Mouse (Mus musculus) megakaryocyte, embryonic 14.5 days (primary cell): ENCODE measurements around the gene Rnf144b. TPM values are rescaled to one million over a fixed set of nuclear protein-coding genes. Genes with fewer than 3 reads are reported as not detected.

Source experiments
- H3K27me3 ChIP-seq: replicated peaks from 2 replicates; pipeline ENCODE3; 2012; ENCODE audit warnings: inconsistent platforms
- H3K36me3 ChIP-seq: replicated peaks from 2 replicates; pipeline ENCODE3; 2012; ENCODE audit warnings: low read length, inconsistent platforms, mixed read lengths
- H3K4me1 ChIP-seq: 2 replicates; pipeline ENCODE4 v1.6.1; 2012; ENCODE audit warnings: inconsistent platforms
- H3K4me3 ChIP-seq: replicated peaks from 2 replicates; pipeline ENCODE3; 2012; ENCODE audit warnings: moderate library complexity, mild to moderate bottlenecking, inconsistent platforms
- H3K9me3 ChIP-seq: 2 replicates; pipeline ENCODE4 v1.6.1; 2012; ENCODE audit warnings: inconsistent platforms
- FLI1 ChIP-seq: IDR thresholded peaks from 2 replicates; pipeline ENCODE4 v1.6.1; 2012; ENCODE audit warnings: low read length, inconsistent platforms, mixed read lengths
- GATA1 ChIP-seq: IDR thresholded peaks from 3 replicates; pipeline ENCODE4 v1.6.1; 2012; ENCODE audit warnings: mixed read lengths, low read length, inconsistent platforms, borderline replicate concordance
- polyA plus RNA-seq: library from polyadenylated mRNA; stranded (reverse); fragments of >175 nt; gene quantifications from 2 replicates; pipeline ENCODE4 v1.2.3, GENCODE M21; 2012; ENCODE audit warnings: low replicate concordance; ENCODE audit not compliant: insufficient read depth

The Rnf144b gene
- polyA plus RNA-seq, 1 experiment = 0.29 TPM

DNA sequence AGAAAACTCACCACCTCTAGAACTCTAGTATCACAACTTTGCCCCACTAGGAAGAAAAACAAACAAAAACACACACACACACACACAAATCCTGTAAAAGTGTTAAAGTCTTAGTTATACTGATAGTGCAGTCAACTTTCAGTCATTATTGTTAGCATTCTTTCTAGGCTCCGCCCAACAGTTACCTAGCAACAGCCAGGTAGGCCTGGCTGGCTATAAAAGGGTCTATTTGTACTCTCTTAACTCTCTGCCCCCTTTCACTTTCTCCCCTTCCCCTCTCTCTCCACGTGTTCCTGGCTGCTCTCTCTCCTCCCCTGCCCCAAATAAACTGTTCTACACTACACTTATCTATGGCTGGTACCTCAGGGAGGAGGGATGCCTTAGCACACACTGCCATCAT is 18.3 kb upstream of the Rnf144b start:
- Histone ChIP-seq H3K36me3 (peaks cover 36% of the 10 kb centered on the region), H3K4me3 (peak overlapping the region; percentile 96), H3K27me3 (no peaks in the 10 kb centered on the region), H3K9me3 (no peaks in the 10 kb centered on the region), H3K4me1 (peaks cover 47% of the 10 kb centered on the region)
- no peak for TF ChIP-seq FLI1
- TF ChIP-seq GATA1 = no peak

GRCm38 (mm10) chr13:47104856-47105541 is 17.5 kb upstream of the Rnf144b start:
- H3K4me1 ChIP-seq = peaks cover 51% of the 10 kb centered on the region
- H3K36me3 ChIP-seq = peaks cover 28% of the 10 kb centered on the region
- H3K9me3 ChIP-seq = no peaks in the 10 kb centered on the region
- H3K4me3 ChIP-seq = peak overlapping the region; percentile 96
- H3K27me3 ChIP-seq = no peaks in the 10 kb centered on the region
- no peak for TF ChIP-seq GATA1
- no peak for TF ChIP-seq FLI1

- H3K36me3 ChIP-seq = peaks cover 19% of the 10 kb centered on the region
- TF ChIP-seq GATA1 (no peak), FLI1 (no peak; the same call in 1 of the 2 replicates)
- peak within 1 kb of the TSS; percentile 96 for H3K4me3 ChIP-seq
- H3K27me3 ChIP-seq = no peaks in the 10 kb centered on the region
- H3K4me1 ChIP-seq = peaks cover 55% of the 10 kb centered on the region
- no peaks in the 10 kb centered on the region for H3K9me3 ChIP-seq
Observed at GRCm38 (mm10) chr13:47105711-47106579, 16.5 kb upstream of the Rnf144b start, which contains the start of gene Dek. Gene Dek, minus strand, starts transcription at chr13:47106201.

DNA sequence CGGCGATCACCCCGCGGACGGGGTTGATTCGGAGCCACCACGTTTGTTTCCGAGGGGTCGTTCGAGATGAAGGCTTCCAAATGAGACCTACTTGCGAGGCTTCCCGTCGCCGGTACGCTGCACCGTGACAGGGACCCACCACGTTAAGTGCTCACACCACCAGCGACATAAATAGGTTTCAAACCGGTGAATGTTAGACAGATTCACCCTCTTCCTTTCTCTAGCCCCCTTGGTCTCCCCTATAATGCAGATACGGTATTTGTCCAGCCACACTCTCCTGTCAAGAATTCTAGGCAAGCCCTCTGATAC is 15.9 kb upstream of the Rnf144b start:
- TF ChIP-seq FLI1 (no peak), GATA1 (no peak)
- Histone ChIP-seq H3K4me1 (peaks cover 61% of the 10 kb centered on the region), H3K27me3 (no peaks in the 10 kb centered on the region), H3K9me3 (no peaks in the 10 kb centered on the region), H3K36me3 (peaks cover 14% of the 10 kb centered on the region), H3K4me3 (peak overlapping the region; percentile 96)

- TF ChIP-seq GATA1 = no peak
- no peak for TF ChIP-seq FLI1
- Histone ChIP-seq H3K36me3 (no peaks in the 10 kb centered on the region), H3K4me1 (peaks cover 72% of the 10 kb centered on the region), H3K4me3 (peak overlapping the region; percentile 59), H3K27me3 (no peaks in the 10 kb centered on the region), H3K9me3 (no peaks in the 10 kb centered on the region)
Observed at GRCm38 (mm10) chr13:47109239-47109638, 13.2 kb upstream of the Rnf144b start.

DNA sequence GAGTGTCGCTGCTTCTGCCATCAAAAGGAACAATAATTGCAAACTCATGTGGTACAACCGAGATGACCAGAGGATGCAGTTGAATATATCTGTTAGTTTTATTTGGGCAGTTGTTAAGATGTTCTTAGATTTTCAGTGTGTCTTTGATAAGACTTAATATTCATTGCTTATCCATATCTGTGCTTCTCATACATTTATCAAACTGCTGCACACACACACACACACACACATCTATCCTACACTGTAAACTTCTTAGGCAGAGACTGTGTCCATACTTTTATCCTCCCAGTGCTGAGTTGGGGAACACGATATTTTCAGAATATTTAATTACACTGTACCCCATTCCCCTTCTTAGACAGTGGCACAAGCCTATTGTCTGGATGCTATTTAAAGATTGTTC is 11.3 kb upstream of the Rnf144b start:
- TF ChIP-seq GATA1 = no peak
- TF ChIP-seq FLI1 = no peak
- Histone ChIP-seq H3K9me3 (no peaks in the 10 kb centered on the region), H3K4me1 (peaks cover 78% of the 10 kb centered on the region), H3K4me3 (no peak overlapping the region), H3K36me3 (no peaks in the 10 kb centered on the region), H3K27me3 (no peaks in the 10 kb centered on the region)

GRCm38 (mm10) chr13:47112056-47112455 is 10.4 kb upstream of the Rnf144b start:
- Histone ChIP-seq H3K36me3 (no peaks in the 10 kb centered on the region), H3K9me3 (no peaks in the 10 kb centered on the region), H3K4me1 (peaks cover 81% of the 10 kb centered on the region), H3K27me3 (no peaks in the 10 kb centered on the region), H3K4me3 (peak overlapping the region; percentile 3)
- no peak for TF ChIP-seq FLI1
- TF ChIP-seq GATA1 = no peak

DNA sequence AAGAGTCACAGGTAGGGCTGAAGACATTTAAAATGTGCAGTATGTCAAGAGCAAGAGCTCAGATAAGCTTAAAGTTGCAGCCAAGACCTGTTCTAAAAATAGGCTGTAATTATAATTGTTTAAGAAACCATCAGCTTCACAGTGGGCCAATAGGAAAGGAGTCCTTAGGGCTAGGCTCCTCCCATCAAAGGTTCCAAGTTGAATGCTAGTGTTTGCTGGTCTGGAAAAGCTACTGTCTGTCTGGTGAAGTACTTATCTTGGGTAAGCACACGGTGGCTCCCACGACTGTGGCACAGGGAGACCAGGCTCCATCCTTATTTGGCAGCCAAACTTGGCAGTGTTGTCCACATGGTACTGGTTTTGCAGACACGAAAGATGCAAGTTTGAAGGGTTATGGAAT is 9.5 kb upstream of the Rnf144b start:
- TF ChIP-seq GATA1 (no peak), FLI1 (no peak)
- H3K36me3 ChIP-seq = no peaks in the 10 kb centered on the region
- peak overlapping the region; percentile 46 for H3K4me3 ChIP-seq
- H3K9me3 ChIP-seq = no peaks in the 10 kb centered on the region
- H3K27me3 ChIP-seq = no peaks in the 10 kb centered on the region
- peaks cover 75% of the 10 kb centered on the region for H3K4me1 ChIP-seq

- Histone ChIP-seq H3K9me3 (no peaks in the 10 kb centered on the region), H3K27me3 (no peaks in the 10 kb centered on the region), H3K4me1 (peaks cover 71% of the 10 kb centered on the region), H3K36me3 (no peaks in the 10 kb centered on the region), H3K4me3 (no peak overlapping the region)
- TF ChIP-seq FLI1 = no peak
- TF ChIP-seq GATA1 = no peak
Observed at GRCm38 (mm10) chr13:47116000-47116399, 6.5 kb upstream of the Rnf144b start.

DNA sequence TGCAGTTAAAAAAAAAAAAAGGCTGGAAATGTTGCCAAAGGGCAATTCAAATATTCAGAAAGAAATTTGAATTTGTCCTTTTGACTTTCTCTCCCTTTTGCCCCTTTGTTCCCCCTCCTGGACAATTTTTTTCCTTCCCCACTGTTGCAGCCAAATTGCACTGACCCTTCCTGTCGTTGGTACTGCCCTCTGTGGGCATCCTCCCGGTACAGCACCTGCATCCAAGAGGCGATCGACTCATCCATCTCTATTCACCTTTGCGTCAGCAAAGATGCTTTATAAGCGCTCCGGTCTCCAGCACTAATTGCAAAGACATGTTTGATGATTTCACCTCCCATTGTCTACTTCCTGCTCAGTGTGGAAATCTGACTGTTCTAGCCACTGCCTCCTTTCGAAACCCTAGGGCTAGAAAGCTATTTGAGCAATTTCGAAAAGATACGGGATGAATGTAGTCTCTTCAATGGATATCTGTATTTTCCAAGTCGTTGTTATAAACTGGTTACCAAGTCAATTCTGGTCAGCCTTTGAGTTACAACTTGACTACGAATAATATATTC is 1.0 kb upstream of the Rnf144b start:
- H3K36me3 ChIP-seq = no peaks in the 10 kb centered on the region
- peak overlapping the region; percentile 91 for H3K4me3 ChIP-seq
- H3K27me3 ChIP-seq = peaks cover 4% of the 10 kb centered on the region
- peaks cover 58% of the 10 kb centered on the region for H3K4me1 ChIP-seq
- TF ChIP-seq GATA1 = no peak
- no peak for TF ChIP-seq FLI1
- H3K9me3 ChIP-seq = no peaks in the 10 kb centered on the region
